Mouse (Mus musculus): Measurements from ENCODE around the gene Gm17622.

GRCm38 (mm10) chr13:96511262-96511661 is 20.7 kb downstream of the Gm17622 start:
- TF ChIP-seq CTCF (IDR thresholded peaks at IDR 0.05; ENCODE audit: low read depth): no peak
- no peak for TF ChIP-seq EP300 (IDR thresholded peaks at IDR 0.05; ENCODE audit: low read depth)

Measured in heart, postnatal 0 days (tissue).